Mouse (Mus musculus) midbrain, embryonic 16.5 days (tissue): ENCODE data around the gene Zfp963. TPM values are rescaled to one million over a fixed set of nuclear protein-coding genes. Genes with fewer than 3 reads are reported as not detected.
A peak's percentile ranks its signal among the peaks of the same experiment; 100 is the strongest.

Source experiments
- ATAC-seq: fragments of 200-750 bp; cut with Nextera tagmentation; 2 replicates; pipeline ENCODE4 v1.8.0; 2017; ENCODE audit warnings: moderate TSS enrichment
- H3K27ac ChIP-seq: fragments of 300-500 bp; sonication (generic); 2 replicates; pipeline ENCODE4 v1.5.1; 2014; ENCODE audit warnings: mild to moderate bottlenecking, low read length, mixed read lengths
- H3K27me3 ChIP-seq: fragments of 300-500 bp; sonication (generic); 2 replicates; pipeline ENCODE4 v1.6.1; 2014; ENCODE audit warnings: low read depth, low read length, mixed read lengths; ENCODE audit not compliant: control insufficient read depth, insufficient read depth
- H3K36me3 ChIP-seq: fragments of 300-500 bp; sonication (generic); 2 replicates; pipeline ENCODE4 v1.6.1; 2014; ENCODE audit warnings: mild to moderate bottlenecking, low read length, moderate library complexity, mixed read lengths; ENCODE audit not compliant: control insufficient read depth, insufficient read depth
- H3K4me1 ChIP-seq: fragments of 300-500 bp; sonication (generic); 2 replicates; pipeline ENCODE4 v1.6.1; 2014; ENCODE audit warnings: mild to moderate bottlenecking, low read length, mixed read lengths; ENCODE audit not compliant: control insufficient read depth, insufficient read depth
- H3K4me2 ChIP-seq: fragments of 300-500 bp; sonication (generic); 2 replicates; pipeline ENCODE4 v1.6.1; 2014; ENCODE audit warnings: mild to moderate bottlenecking, low read length, mixed read lengths
- H3K4me3 ChIP-seq: fragments of 300-500 bp; sonication (generic); 2 replicates; pipeline ENCODE4 v1.5.1; 2014; ENCODE audit warnings: low read depth, mild to moderate bottlenecking, low read length, moderate library complexity, mixed read lengths
- H3K9ac ChIP-seq: fragments of 300-500 bp; sonication (generic); 2 replicates; pipeline ENCODE4 v1.6.1; 2014; ENCODE audit warnings: low read depth, low read length, mixed read lengths
- H3K9me3 ChIP-seq: fragments of 300-500 bp; sonication (generic); replicated peaks from 2 replicates; pipeline ENCODE4 v1.6.1; 2014; ENCODE audit warnings: mild to moderate bottlenecking, low read length, mixed read lengths; ENCODE audit not compliant: control insufficient read depth, poor library complexity, severe bottlenecking
- WGBS: fragments of 180-500 bp; shearing (Covaris S2); extraction: QIAGEN DNeasy Blood & Tissue Kit; methylation state at CpG from one replicate; pipeline ENCODE4 v1.1.7; 2014; 5-methylcytosine and 5-hydroxymethylcytosine counted together
- polyA plus RNA-seq: library from polyadenylated mRNA; unstranded; fragments of >200 nt; fragmentation: Nextera tagmentation; extraction: Ambion mirVana; gene quantifications from 2 replicates; pipeline ENCODE4 v1.2.1, GENCODE M21; 2015

Zfp963 gene
- polyA plus RNA-seq, 1 experiment from 2014 or later, result 8.0 TPM

DNA sequence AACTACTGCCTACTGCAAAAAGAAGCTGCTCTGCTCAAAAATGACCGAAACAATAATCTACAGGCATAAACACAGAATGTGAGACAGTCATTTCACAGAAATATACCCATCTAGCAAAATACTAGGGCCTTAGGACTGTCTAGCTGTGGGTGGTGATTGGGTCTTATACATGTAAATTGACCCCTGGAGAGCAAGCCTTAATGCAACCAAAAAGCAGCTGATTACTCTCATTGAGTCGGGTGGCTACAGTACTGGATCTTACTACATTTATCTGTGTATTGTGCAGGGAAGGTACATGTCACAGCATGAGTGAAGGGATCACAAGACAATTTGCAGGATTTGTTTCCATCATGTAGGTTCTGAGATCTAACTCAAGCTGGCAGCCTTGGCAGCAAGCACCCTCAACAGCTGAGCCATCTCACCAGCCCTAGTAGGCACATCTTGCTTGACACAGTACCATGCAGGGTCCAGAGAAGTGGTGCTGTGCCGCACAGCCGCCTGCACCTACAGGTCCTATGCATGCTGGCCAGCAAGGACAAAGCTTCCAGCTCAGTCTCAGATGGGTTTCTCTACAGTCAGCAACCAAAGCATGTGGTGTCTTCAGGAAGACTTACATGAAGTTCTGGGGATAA, 12.2 kb upstream of the Zfp963 start:
- Histone ChIP-seq H3K9ac (no peak overlapping the region), H3K27ac (no peak overlapping the region), H3K9me3 (no peaks in the 10 kb centered on the region; the same call in 1 of the 2 replicates), H3K27me3 (no peaks in the 10 kb centered on the region), H3K4me1 (no peaks in the 10 kb centered on the region), H3K4me2 (no peak overlapping the region), H3K4me3 (no peak overlapping the region), H3K36me3 (peaks cover 40% of the 10 kb centered on the region)
- 93% methylated on average over 4 of the region's 4 CpGs for WGBS
- no peak for ATAC-seq

DNA sequence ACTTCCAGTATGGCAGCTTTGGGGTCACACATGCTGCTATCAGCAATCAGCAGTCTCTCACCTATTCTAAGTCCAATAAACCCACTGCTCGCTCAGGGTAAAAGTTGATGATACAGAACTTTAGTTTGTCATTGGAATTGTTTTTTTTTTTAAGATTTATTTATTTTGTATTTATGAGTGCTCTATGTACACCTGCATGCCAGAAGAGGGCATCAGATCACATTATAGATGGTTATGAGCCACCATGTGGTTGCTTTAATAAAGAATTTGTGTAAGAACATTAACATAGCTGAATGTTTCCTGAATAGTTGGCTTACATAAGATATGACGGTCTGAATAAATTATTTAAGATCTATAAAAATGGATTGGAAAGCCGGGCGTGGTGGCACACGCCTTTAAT, 8.5 kb upstream of the Zfp963 start:
- 92% methylated on average over 5 of the region's 5 CpGs for WGBS
- Histone ChIP-seq H3K9ac (no peak overlapping the region), H3K4me1 (no peaks in the 10 kb centered on the region), H3K27ac (no peak overlapping the region), H3K4me2 (no peak overlapping the region), H3K36me3 (peaks cover 8% of the 10 kb centered on the region; the same call in 1 of the 2 replicates), H3K27me3 (no peaks in the 10 kb centered on the region), H3K4me3 (no peak overlapping the region), H3K9me3 (no peaks in the 10 kb centered on the region)
- no peak for ATAC-seq

DNA sequence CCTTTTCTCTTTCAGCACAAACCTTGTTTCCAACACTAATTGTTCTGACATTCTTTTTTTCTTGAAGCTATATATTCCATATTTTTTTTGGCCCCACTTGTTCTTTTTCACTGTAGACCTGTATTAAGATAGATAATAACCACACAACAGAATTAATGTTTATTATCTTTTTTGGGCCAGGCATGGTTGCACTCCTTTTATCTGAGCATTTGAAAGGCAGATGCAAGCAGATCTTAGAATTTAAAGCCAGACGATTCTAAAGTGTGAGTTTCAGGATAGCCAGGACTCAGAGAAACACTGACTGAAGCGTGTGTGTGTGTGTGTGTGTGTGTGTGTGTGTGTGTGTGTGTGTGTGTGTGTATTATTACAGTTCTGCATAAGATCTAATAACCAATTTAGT, 2.7 kb upstream of the Zfp963 start:
- Histone ChIP-seq H3K27me3 (no peaks in the 10 kb centered on the region), H3K4me2 (no peak overlapping the region), H3K4me1 (peaks cover 16% of the 10 kb centered on the region), H3K27ac (no peak overlapping the region), H3K4me3 (no peak overlapping the region), H3K9ac (no peak overlapping the region), H3K9me3 (no peaks in the 10 kb centered on the region), H3K36me3 (peaks cover 2% of the 10 kb centered on the region; the same call in 1 of the 2 replicates)
- 85% methylated on average over 2 of the region's 2 CpGs for WGBS
- no peak for ATAC-seq

DNA sequence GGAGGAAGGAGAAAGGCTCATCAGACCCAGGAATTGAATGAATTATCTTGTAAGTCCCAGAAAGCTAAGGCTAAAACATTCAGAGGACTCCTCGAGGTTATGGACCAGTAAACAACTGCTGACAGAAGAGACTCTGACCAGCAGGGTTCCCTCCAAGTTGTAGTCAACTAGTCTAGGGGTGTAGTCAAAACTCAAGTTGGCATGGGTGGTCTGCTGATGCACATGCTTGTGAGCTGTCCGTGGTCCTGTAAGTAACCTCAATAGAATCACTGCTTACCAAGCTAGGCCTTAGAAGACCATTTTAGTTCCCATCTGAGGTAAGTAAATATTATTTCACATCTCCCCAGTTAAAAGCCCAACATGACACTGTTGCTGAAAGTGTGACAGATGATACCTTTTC, 8.5 kb downstream of the Zfp963 start:
- Histone ChIP-seq H3K4me1 (no peaks in the 10 kb centered on the region), H3K9me3 (no peaks in the 10 kb centered on the region), H3K4me3 (no peak overlapping the region), H3K27me3 (no peaks in the 10 kb centered on the region), H3K27ac (no peak overlapping the region), H3K9ac (no peak overlapping the region), H3K4me2 (no peak overlapping the region), H3K36me3 (peaks cover 4% of the 10 kb centered on the region)
- 84% methylated on average over 2 of the region's 2 CpGs for WGBS
- no peak for ATAC-seq

DNA sequence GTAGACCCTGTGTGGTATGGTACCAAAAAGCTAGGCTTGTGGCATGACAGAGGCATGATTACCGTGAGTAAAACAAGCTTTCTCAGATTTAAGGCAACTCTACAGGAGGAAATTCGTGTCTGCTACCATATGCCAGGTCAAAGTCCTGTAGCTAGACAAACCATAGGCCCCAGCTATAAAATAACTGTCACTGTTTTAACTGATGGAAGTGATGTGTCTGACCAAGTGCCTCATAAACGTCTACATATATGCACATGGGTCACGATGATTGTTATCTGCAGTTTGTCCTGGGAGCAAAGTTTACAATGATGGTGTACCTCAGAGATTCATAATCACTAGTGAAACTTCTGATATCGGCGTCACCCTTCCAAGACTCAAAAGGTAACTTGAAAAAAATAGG, 9.0 kb downstream of the Zfp963 start:
- Histone ChIP-seq H3K36me3 (peaks cover 4% of the 10 kb centered on the region), H3K9me3 (no peaks in the 10 kb centered on the region), H3K27me3 (no peaks in the 10 kb centered on the region), H3K4me3 (no peak overlapping the region), H3K4me2 (no peak overlapping the region), H3K4me1 (no peaks in the 10 kb centered on the region), H3K9ac (no peak overlapping the region), H3K27ac (no peak overlapping the region)
- 89% methylated on average over 6 of the region's 6 CpGs for WGBS
- no peak for ATAC-seq

DNA sequence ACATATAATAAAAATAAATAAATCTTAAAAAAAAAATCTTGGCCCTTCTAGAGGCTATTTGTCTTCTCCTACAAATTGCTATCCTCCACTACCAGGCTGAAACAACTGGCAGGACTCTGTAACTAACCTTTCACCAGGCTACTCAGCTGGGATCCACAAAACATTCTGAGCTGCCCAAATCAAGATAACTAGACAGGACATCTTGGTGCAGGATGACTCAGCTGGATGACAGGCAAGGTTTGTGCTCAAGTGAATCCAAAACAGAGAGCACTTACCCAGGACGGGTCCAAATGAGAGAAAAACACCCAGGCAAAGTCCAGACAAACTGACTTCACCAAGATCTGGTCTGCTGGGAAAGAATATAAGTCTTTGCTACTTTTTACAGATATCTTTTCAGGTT, 14.3 kb downstream of the Zfp963 start:
- no peaks in the 10 kb centered on the region for H3K36me3 ChIP-seq

DNA sequence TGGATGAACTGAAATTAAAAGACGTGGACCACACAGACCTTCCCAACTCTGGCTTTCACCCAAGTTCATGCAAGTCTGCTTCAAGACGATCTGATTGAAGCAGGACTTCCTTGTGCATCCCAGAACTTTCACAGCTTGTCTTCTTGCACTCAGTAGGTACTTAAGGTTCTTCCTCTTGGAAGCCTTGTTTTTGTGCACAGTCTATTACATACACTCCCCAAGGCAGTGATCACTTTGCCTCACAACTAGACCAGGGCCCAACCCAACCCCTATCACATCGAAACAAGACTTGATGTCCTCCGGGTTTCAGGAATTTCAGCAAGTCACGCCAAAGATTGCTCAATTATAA, 32.6 kb downstream of the Zfp963 start:
- peak; percentile 33; the same call in 1 of the 2 replicates for ATAC-seq
- WGBS, result 43% methylated on average over 5 of the region's 5 CpGs

More for the DNA sequence above, 14.3 kb downstream of the Zfp963 start:
- Histone ChIP-seq H3K4me3 (no peak overlapping the region), H3K27me3 (no peaks in the 10 kb centered on the region), H3K9ac (no peak overlapping the region), H3K9me3 (0 out of 2 replicates have a peak, but pooled peaks cover 5% of the 10 kb centered on the region), H3K4me2 (no peak overlapping the region), H3K27ac (no peak overlapping the region), H3K4me1 (no peaks in the 10 kb centered on the region)
- ATAC-seq, result no peak
- WGBS, result 92% methylated on average over 1 of the region's 1 CpGs

DNA sequence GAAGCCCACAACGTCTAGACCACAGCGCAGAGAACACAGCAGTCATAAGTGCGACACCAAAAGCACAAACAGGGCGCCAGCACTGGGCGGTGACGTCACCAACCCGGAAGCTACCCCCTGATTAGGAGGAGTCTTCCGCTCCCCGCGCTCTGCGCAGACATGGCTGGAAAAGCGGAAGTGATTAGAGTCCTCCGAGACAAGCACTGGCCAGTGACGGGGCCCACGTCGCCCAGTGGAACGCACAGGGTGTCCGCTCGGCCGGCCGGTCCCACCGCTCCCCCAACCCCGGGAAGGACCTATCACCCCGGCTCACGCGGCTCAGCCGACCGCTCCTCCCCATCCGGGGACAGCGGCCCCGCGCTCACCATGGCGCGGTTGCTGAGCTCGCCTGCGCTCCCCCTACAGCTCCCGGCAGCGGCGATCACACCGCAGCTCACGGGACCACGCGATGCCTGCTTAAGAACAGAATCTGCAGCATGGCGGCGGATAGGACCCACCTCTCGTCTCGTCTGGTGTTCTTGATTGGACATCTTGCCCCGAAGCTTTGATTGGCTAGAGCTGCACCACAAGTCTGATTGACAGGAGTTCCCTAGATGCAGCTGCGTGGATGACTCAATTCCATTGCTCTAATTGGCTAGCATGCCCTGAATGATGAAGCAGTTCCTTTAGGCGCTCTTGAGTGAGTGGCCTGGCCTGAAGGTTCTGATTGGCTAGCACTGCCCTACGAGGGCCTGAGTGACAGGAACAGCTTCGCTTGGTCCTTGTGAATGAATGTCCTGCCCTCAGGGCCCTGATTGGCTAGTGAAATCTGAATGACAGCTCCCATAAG, 33.2 kb downstream of the Zfp963 start:
- H3K27me3 ChIP-seq, result no peaks in the 10 kb centered on the region
- peak overlapping the region; percentile 96 for H3K27ac ChIP-seq
- H3K4me2 ChIP-seq, result peak overlapping the region; percentile 64
- WGBS, result under 1% methylated on average over 52 of the region's 52 CpGs
- peaks cover 28% of the 10 kb centered on the region for H3K4me1 ChIP-seq
- H3K9me3 ChIP-seq, result no peaks in the 10 kb centered on the region
- peak overlapping the region; percentile 84 for H3K9ac ChIP-seq
- H3K4me3 ChIP-seq, result peak overlapping the region; percentile 66
- no peaks in the 10 kb centered on the region for H3K36me3 ChIP-seq
- peak; percentile 99 for ATAC-seq

More for the DNA sequence above, 32.6 kb downstream of the Zfp963 start:
- no peaks in the 10 kb centered on the region for H3K36me3 ChIP-seq
- peak overlapping the region; percentile 57; the same call in 1 of the 2 replicates for H3K27ac ChIP-seq
- H3K4me2 ChIP-seq, result peak overlapping the region; percentile 64
- H3K27me3 ChIP-seq, result no peaks in the 10 kb centered on the region
- H3K9me3 ChIP-seq, result no peaks in the 10 kb centered on the region
- peaks cover 28% of the 10 kb centered on the region for H3K4me1 ChIP-seq
- no peak overlapping the region for H3K9ac ChIP-seq
- peak overlapping the region; percentile 66 for H3K4me3 ChIP-seq

DNA sequence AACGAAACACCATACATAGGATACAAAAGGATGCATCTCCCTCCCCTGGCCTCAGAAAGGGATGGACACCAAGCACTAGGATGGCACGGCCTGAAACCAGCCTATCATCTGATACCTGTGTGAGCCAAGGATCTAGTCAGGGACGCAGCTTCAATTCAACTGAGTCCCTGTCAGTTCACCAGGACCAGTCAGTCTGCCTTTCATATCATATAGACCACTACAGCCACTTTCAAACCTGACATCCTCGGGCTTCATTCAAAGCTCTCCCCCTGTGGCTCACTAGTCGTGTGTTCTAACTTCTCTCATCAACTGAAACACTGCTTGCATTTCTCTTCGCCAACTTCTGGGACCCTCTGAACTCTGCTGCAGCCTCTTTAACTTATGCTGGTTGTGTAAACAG, 34.4 kb downstream of the Zfp963 start:
- Histone ChIP-seq H3K9ac (peak overlapping the region; percentile 5), H3K36me3 (no peaks in the 10 kb centered on the region), H3K27ac (no peak overlapping the region), H3K4me2 (peak overlapping the region; percentile 40), H3K4me3 (peak overlapping the region; percentile 6), H3K9me3 (no peaks in the 10 kb centered on the region), H3K4me1 (peaks cover 28% of the 10 kb centered on the region), H3K27me3 (no peaks in the 10 kb centered on the region)
- WGBS, result 82% methylated on average over 6 of the region's 6 CpGs
- ATAC-seq, result no peak
